Mouse (Mus musculus) gastrocnemius, postnatal 10 days (tissue): ENCODE measurements around the gene B4galt3. TPM values are rescaled to one million over a fixed set of nuclear protein-coding genes. Genes with fewer than 3 reads are reported as not detected.
A peak's percentile ranks its signal among the peaks of the same experiment; 100 is the strongest.

Experiments
- DNase-seq: peaks from one replicate; pipeline ENCODE4 v3.0.0; 2021; ENCODE audit warnings: mixed read lengths
- total RNA-seq, 2 experiments: library from RNA; stranded (reverse); gene quantifications; 2 replicates each; pipeline ENCODE4 v1.2.3; 2021

The B4galt3 gene
- total RNA-seq, 2 experiments from 2014 or later = 11.0 to 17.6 TPM

DNA sequence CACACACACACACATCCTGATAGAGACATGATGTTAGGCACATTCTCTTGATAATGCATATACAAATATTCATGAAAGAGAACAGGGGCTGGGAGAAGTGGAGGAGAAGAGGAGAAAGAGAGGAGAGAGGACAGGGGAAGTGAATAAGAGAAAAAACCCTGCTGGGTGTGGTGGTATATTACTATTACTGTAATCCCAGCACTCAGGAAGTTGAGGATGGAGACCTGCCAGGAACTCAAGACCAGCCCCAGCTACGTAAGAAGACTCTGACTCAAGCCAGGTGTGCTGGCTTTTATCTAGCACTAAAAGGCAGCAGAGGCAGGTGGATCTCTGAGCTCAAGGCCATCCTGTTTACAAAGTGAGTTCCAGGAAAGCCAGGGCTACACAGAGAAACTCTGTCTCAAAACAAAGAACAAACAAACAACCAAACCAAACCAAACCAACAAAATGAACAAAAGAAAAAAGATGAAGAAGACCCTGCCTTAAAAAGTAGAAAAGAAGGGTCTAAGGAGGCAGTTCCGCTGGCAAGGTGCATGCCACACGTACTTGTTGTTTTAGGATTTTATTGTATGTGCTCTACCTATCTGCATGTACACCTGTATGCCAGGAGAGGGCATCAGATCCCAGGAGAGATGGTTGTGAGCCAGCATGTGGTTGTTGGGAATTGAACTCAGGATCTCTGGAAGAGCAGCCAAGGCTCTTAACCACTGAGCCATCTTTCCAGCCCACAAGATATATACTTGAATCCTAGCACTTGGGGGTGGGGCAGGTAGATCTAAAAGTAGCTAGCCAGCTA, 6.3 kb upstream of the B4galt3 start:
- no peak for DNase-seq

- DNase-seq = no peak
Measured at GRCm38 (mm10) chr1:171265971-171266744, 4.0 kb upstream of the B4galt3 start.

DNA sequence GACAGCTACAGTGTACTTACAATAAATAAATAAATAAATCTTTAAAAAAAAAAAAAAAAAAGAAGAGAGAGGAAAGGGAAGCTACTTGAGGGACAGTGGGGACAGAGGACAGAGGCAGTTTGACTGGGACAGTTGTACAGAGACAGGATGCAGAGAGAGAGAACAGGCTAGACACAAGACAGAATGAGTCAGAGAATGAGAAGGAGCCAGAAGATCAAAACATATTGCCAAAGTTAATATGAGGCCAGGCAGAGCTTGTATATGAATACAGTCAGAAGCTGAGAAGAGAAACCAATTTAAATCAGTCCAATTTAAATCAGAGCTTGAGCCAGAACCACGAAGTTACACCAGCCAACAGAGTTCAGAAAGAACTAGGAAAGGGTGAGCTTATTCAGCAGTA, 1.8 kb upstream of the B4galt3 start:
- DNase-seq = no peak

- DNase-seq = no peak
Measured at GRCm38 (mm10) chr1:171270573-171270900, 409 bp downstream of the B4galt3 start.

GRCm38 (mm10) chr1:171271196-171271595, 1.1 kb downstream of the B4galt3 start:
- DNase-seq = no peak

DNA sequence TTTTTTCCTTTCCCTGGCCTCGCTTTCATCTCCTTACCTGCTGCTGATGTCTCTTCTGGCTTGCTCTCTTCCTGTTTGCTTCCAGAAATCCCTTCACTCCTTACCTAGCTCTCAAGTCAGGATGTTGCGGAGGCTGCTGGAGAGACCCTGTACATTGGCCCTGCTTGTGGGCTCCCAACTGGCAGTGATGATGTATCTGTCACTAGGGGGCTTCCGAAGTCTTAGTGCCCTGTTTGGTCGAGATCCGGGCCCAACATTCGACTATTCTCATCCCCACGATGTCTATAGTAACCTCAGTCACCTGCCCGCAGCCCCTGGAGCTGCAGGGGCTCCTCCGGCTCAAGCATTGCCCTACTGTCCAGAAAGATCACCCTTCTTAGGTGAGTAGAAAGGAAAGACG, 1.5 kb downstream of the B4galt3 start:
- peak; percentile 4 for DNase-seq

DNA sequence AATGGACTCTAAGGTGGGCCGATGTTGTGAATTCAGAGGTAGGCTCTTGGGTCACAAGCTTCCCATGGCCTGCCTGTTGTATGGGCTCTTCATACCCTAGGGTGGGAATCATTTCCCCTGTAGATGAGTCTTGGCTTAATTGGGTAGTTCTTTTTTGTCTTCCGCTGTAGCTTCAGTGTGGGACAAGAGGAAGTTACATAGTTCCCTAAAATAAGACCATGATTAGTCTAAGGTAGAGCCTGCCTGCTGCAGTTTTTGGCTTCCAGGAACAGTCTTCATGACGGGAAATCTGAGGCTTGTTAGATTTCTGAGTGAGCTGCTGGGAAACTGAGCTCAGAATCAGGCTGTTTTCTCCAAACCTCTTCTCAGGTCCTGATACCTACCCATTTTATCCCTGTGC, 2.0 kb downstream of the B4galt3 start:
- no peak for DNase-seq

DNA sequence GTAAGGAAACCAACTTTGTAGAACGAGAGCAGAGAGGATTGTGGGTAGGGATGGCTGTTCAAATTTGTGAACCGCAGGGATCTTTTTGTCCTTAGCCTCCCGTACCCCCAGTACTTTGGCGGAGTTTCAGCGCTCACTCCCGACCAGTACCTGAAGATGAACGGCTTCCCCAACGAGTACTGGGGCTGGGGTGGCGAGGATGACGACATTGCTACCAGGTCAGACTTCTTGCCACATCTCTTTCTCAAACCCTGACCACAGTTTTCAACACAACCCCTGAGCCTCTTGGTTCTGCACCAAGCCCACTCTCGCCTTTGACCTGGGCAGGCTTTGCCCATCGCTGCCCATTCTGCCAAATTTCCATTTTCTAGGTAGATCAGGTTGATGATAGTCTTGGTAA, 4.0 kb downstream of the B4galt3 start:
- no peak for DNase-seq

DNA sequence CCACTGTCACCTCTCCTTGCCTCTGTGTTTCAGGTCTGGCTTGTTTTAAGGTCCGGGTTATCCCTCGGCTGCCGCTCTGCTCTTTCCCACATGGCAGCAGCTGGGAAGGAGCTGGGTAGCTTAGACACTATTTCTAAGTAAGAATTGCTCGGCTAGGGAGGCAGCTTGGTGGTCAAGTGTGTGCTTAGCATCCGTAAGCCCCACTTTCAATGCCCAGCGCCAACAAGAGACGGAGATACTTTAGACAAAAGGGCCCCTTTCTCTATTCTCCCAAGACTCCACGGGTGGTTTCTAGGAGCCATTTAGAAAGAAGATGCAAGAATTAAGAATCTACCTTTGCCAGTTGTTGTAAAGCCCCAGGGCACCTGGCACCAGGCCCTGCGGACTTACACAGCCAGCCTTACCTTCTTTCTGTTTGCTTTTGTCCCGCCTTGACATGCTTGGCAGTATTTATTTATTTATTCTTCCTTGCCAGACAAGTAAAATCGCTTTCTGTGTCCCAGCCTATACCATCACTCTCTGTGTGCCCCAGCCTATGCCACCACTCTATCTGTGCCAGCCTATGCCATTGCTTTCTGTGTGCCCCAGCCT, 5.1 kb downstream of the B4galt3 start:
- DNase-seq = no peak

- no peak for DNase-seq
Measured at GRCm38 (mm10) chr1:171276110-171276748, 6.1 kb downstream of the B4galt3 start.

GRCm38 (mm10) chr1:171277736-171278135, 7.6 kb downstream of the B4galt3 start:
- no peak for DNase-seq

DNA sequence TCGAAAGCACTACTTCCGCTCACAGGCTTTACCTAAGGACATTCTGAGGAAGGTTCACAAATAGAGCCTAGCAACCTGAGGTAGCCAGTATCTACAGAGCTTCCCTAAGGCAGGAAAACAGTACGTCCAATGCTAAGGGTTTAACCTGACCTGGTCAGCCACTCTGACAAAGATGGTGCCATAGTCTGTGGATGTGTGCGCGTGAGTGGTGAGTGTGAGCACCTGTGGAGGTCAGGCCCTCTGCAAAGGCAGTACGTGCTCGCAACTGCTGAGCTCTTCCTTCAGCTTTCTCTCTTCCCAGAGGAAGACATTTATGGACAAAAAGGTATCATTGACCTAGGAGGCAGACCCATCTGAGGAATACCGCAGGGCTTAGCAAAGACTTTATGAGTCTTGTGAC, 8.3 kb downstream of the B4galt3 start:
- DNase-seq = no peak

DNA sequence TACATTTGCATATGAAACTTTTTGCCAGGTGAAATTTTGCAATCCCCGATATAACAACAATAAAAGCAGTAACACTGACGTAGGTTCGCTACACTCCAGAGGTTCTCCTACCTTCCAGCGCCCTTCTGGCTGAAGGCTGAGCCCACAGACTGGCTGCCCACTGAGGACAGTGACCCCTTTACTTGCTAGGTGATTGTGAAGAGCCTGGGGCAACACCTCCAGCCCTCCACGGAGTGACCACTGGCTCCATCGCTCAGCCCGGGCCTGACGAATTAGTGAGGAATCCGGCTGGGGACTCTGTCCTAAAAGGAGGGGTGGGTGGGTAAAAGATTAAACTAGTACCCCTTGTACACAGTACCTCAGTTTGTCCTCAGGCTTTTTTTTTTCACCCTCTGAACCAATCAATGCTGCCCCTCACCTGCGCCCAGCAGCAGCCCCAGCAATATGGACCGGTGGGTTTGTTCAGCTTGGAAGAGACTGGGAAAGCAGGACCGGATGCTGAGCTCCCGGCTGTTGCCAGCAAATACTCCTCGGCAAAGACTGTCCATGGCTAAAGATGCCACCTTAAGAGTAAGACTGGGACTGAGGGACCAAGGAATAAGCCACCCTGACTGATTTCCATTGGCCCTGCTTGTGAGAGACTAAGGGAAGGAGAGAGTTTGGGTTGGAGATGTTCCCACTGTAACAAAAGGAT, 9.0 kb downstream of the B4galt3 start:
- DNase-seq = no peak

- DNase-seq = no peak
Measured at GRCm38 (mm10) chr1:171279721-171280120, 9.6 kb downstream of the B4galt3 start.

- no peak for DNase-seq
Measured at GRCm38 (mm10) chr1:171280250-171280915, 10.3 kb downstream of the B4galt3 start.

GRCm38 (mm10) chr1:171280916-171281527, 10.9 kb downstream of the B4galt3 start, which contains the start of gene Ppox:
Gene Ppox (minus strand): TSS chr1:171281186.
- peak; percentile 74 for DNase-seq

GRCm38 (mm10) chr1:171281528-171281923, 11.4 kb downstream of the B4galt3 start:
- DNase-seq = peak; percentile 86

- DNase-seq = no peak
Measured at GRCm38 (mm10) chr1:171282086-171282805, 12.1 kb downstream of the B4galt3 start.

GRCm38 (mm10) chr1:171283188-171284160, 13.3 kb downstream of the B4galt3 start:
- DNase-seq = no peak
